Mouse (Mus musculus): ENCODE data around the gene Ppp2r3d.
A peak's percentile ranks its signal among the peaks of the same experiment; 100 is the strongest.
"Not testable (repeated sequence)": the region's sequence is repeated elsewhere in the genome, so short reads cannot be mapped to it uniquely, and the experiment has no call there.

The Ppp2r3d gene

GRCm38 (mm10) chr9:124476096-124476902 lies at the start of gene Ppp2r3d:
TSS of gene Ppp2r3d (minus strand) at chr9:124476898.
- DNase-seq (ENCODE audit: low spot score in 2 of 2): no peak

- DNase-seq (ENCODE audit: low spot score in 2 of 2): not testable (repeated sequence)
These were observed 17.0 kb upstream of the Ppp2r3d start, which contains the start of gene Gm21836 for GRCm38 (mm10) chr9:124493693-124494092. TSS of gene Gm21836 (minus strand) at chr9:124493793.

GRCm38 (mm10) chr9:124480361-124480980 lies 3.8 kb upstream of the Ppp2r3d start:
- DNase-seq (ENCODE audit: low spot score in 2 of 2): not testable (repeated sequence)

- DNase-seq (ENCODE audit: low spot score in 2 of 2): peak; percentile 17 to 31
These were observed 1.4 kb upstream of the Ppp2r3d start for GRCm38 (mm10) chr9:124478081-124478480.

- no peak for DNase-seq (ENCODE audit: low spot score in 2 of 2)
These were observed 1.0 kb downstream of the Ppp2r3d start for GRCm38 (mm10) chr9:124475689-124476088.

GRCm38 (mm10) chr9:124456572-124456971 lies 20.1 kb downstream of the Ppp2r3d start:
- no peak for DNase-seq (ENCODE audit: low spot score in 2 of 2)

- DNase-seq (ENCODE audit: low spot score in 2 of 2): peak; percentile 0 to 7
These were observed 34.2 kb downstream of the Ppp2r3d start for GRCm38 (mm10) chr9:124442533-124442855.

GRCm38 (mm10) chr9:124441681-124442532 lies 34.8 kb downstream of the Ppp2r3d start:
- peak in 1 of 2 experiments; percentile 11 for DNase-seq (ENCODE audit: low spot score in 2 of 2)

DNA sequence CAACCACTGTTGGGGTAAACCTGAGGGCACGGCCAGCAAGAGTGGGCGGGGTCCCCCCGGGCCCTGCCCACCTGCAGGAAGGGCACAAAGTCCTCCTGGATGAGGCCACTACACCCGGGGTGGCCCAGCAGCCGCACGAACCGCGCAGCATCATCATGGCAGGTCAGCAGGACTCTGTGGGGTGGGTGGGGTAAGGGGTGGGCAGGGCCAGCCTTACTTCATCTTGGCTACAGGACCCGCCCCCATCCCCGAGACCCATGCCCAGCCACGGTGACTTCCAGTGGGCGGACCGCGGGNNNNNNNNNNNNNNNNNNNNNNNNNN lies 36.0 kb downstream of the Ppp2r3d start:
- no peak for DNase-seq (ENCODE audit: low spot score in 2 of 2)

GRCm38 (mm10) chr9:124439848-124440723 lies 36.6 kb downstream of the Ppp2r3d start:
- DNase-seq (ENCODE audit: low spot score in 2 of 2): peak; percentile 5 to 10

DNA sequence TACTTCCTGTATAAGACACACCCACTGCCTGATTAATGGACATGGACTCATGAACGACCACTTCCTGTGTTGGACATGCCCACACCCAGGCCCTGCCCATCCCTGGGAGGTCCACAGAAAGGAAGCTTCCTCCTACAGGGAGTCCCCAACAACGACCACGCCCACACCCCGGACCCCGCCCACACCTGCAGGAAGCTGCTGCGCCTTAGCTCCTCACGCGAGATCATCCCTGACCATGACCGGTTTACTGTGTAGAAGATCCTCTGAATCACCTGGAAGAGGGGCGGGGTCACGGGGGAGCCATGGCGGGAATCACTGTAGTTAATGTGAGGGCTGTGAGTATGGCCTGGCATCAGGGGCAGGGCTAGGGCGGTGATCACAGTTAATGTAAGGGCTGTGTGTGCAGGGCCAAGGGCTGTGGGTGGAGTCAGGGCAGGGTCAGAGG lies 37.3 kb downstream of the Ppp2r3d start:
- DNase-seq (ENCODE audit: low spot score in 2 of 2): peak in 1 of 2 experiments; percentile 6

- no peak for DNase-seq (ENCODE audit: low spot score in 2 of 2)
These were observed 37.9 kb downstream of the Ppp2r3d start for GRCm38 (mm10) chr9:124438686-124439346.

DNA sequence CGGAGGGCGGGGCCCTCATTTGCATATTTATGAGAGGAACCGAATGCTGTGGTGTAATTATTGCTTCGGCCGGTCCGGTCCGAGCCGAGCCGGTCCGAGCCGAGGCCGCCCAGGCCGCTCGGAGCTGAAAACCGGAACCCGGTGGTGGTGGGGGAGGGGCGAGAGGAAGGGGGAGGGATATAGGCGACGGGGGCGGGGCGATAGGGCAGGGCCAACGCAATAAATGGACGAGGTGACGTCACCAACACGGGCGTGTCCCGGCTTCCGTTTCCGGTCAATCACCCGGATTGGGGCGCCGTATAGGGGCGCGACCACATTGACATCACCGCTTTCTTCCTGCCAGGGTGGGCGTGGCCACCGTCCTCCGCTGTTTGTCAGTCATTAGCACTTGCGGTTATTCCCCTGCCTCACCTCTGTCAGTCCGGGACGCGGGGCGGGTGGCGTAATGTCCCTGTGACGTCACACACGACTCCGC lies 51.2 kb downstream of the Ppp2r3d start:
- DNase-seq (ENCODE audit: low spot score in 2 of 2): peak; percentile 94 to 97

- DNase-seq (ENCODE audit: low spot score in 2 of 2): peak; percentile 100
These were observed 51.9 kb downstream of the Ppp2r3d start for GRCm38 (mm10) chr9:124424542-124425410.

GRCm38 (mm10) chr9:124424292-124424541 lies 52.5 kb downstream of the Ppp2r3d start:
- DNase-seq (ENCODE audit: low spot score in 2 of 2): peak in 1 of 2 experiments; percentile 94

DNA sequence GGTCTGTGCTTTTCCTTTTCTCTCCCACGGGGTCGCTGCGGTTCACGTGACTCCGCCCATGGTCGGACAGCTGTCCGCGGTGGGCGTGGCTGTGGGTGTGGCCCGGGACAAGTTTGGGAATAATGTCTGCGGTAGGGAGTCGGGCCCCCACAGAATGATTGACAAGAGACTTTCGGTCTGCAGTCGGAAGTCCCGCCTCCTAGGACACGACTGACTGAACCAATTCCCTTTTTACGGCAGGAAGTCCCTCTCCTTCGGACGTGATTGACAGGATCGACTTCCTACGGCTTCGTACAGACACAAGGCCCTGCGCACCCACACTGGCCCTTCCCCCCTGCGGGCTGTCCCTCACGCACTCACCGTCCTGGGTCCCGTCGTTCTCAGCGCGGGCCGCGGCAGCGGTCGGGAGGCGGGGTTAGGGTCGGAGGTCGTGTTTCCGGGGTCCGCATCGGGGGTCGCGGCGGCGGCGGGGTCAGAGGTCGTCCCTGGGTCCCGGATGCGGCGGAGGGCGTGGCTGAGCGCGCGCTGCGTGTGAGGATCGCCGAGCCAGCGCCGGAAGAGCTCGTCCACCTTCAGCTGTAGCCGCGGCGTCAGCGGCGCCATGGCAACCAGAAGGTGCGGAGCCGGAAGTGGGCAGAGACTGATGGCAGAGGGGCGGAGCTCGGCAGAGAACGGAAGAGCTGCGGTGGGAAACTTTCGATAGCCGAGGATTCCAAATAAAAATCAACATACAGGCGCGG lies 53.0 kb downstream of the Ppp2r3d start:
- peak; percentile 98 to 99 for DNase-seq (ENCODE audit: low spot score in 2 of 2)

DNA sequence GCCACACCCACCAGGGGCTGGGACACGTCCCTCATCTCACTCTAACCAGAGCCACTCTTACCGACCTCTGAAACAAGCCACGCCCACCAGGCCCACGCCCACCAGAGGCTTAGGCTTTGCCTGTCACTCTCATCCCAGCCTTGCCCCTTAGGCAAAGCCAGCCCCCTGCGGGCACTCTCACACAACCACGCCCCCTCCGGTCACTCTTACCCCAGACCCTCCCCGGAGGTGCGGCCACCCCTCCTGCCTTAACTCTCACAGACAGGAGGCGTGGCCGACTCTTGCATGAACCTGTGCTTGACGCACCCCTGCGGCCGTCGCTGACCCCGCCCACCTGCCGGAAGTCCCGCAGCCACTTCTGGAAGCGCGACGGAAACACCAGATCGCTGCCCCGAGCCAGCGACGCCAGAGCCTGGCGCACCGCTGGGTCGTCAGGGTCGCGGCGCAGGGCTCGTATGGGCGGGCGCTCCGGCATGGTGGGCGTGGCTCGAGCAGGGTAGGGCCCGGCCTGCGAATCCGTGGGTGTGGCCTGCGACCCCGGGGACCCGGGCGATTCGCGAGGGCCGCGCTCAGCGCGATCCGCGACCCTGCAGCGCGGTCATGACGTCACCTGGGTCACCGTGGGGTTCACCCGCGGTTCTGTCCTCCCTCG lies 53.7 kb downstream of the Ppp2r3d start:
- DNase-seq (ENCODE audit: low spot score in 2 of 2): peak; percentile 90 to 95

DNA sequence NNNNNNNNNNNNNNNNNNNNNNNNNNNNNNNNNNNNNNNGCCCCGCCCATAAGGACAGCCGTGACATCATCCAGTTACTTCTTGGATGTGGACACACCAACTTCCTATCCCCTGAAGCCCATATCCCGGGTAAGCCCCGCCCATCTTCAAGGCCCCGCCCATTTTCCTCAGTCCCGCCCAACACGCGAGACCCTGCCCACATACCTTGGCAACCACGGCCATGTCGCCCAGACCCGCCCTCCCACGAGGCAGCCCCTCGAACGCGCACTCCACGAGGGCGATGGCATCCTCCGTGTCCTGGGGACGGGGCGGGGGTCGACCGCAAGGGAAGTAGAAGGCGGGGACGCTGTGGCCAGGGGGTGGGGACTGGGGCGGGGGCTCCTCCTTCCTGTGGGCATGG lies 54.3 kb downstream of the Ppp2r3d start:
- peak; percentile 36 to 38 for DNase-seq (ENCODE audit: low spot score in 2 of 2)

DNA sequence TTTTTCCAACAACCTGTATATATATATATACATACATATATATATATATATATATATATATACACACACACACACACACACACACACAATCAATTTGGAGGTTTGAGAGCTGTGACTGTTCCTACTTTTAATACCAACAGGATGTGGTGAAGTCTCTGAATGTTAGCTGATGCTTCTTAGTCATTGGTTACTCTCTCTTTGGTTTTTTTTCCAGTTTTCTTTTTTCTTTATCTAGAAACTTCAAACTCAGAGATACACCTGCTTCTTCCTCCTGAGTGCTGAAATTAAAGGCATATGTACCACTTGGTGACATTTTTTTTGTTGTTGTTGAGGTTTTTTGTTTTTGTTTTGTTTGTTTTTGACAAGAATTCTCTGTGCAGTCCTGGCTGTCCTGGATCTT lies 63.8 kb downstream of the Ppp2r3d start:
- no peak for DNase-seq (ENCODE audit: low spot score in 2 of 2)

Measured in frontal cortex, postnatal 36 days (tissue).